Mouse (Mus musculus) heart, embryonic 11.5 days (tissue): Measurements from ENCODE around the gene Smco2. TPM values are rescaled to one million over a fixed set of nuclear protein-coding genes. Genes with fewer than 3 reads are reported as not detected.
A peak's percentile ranks its signal among the peaks of the same experiment; 100 is the strongest.

Experiments used
- ATAC-seq: fragments of 200-750 bp; cut with Nextera tagmentation; replicated peaks from 2 replicates; pipeline ENCODE4 v1.8.0; 2017; ENCODE audit warnings: moderate library complexity; ENCODE audit not compliant: insufficient number of reproducible peaks, low FRiP score, low TSS enrichment
- H3K27ac ChIP-seq: fragments of 300-500 bp; sonication (generic); 2 replicates; pipeline ENCODE4 v1.5.1; 2014; ENCODE audit warnings: mild to moderate bottlenecking, low read depth, low read length
- H3K27me3 ChIP-seq: fragments of 300-500 bp; sonication (generic); 2 replicates; pipeline ENCODE4 v1.6.1; 2014; ENCODE audit warnings: mild to moderate bottlenecking, low read length, mixed read lengths; ENCODE audit not compliant: control insufficient read depth, insufficient read depth
- H3K36me3 ChIP-seq: fragments of 300-500 bp; sonication (generic); 2 replicates; pipeline ENCODE4 v1.6.1; 2014; ENCODE audit warnings: mild to moderate bottlenecking, low read length, moderate library complexity, mixed read lengths; ENCODE audit not compliant: control insufficient read depth, insufficient read depth
- H3K4me1 ChIP-seq: fragments of 300-500 bp; sonication (generic); 2 replicates; pipeline ENCODE4 v1.6.1; 2014; ENCODE audit warnings: low read length; ENCODE audit not compliant: control insufficient read depth, insufficient read depth
- H3K4me2 ChIP-seq: fragments of 300-500 bp; sonication (generic); 2 replicates; pipeline ENCODE4 v1.6.1; 2014; ENCODE audit warnings: mild to moderate bottlenecking, moderate library complexity
- H3K4me3 ChIP-seq: fragments of 300-500 bp; sonication (generic); 2 replicates; pipeline ENCODE4 v1.5.1; 2014; ENCODE audit warnings: low read depth, low read length
- H3K9ac ChIP-seq: fragments of 300-500 bp; sonication (generic); 2 replicates; pipeline ENCODE4 v1.6.1; 2014; ENCODE audit warnings: mild to moderate bottlenecking, low read depth, low read length, moderate library complexity
- H3K9me3 ChIP-seq: fragments of 300-500 bp; sonication (generic); replicated peaks from 2 replicates; pipeline ENCODE4 v1.6.1; 2016; ENCODE audit warnings: low read length; ENCODE audit not compliant: control insufficient read depth
- WGBS: fragments of 180-500 bp; shearing (Covaris S2); extraction: QIAGEN DNeasy Blood & Tissue Kit; methylation state at CpG from one replicate; pipeline ENCODE4 v1.1.7; 2014; ENCODE audit not compliant: insufficient replicate concordance; 5-methylcytosine and 5-hydroxymethylcytosine counted together
- polyA plus RNA-seq: library from polyadenylated mRNA; unstranded; fragments of >200 nt; fragmentation: Nextera tagmentation; extraction: Ambion mirVana; gene quantifications from 2 replicates; pipeline ENCODE4 v1.2.1, GENCODE M21; 2014

Smco2 gene
- polyA plus RNA-seq, 1 experiment from 2014 or later: not detected

GRCm38 (mm10) chr6:146833485-146834314 is 16.2 kb upstream of the Smco2 start:
- no peaks in the 10 kb centered on the region for H3K9me3 ChIP-seq
- H3K27ac ChIP-seq: no peak overlapping the region
- no peaks in the 10 kb centered on the region for H3K27me3 ChIP-seq
- H3K4me1 ChIP-seq: peaks cover 12% of the 10 kb centered on the region
- no peak overlapping the region for H3K9ac ChIP-seq
- H3K36me3 ChIP-seq: no peaks in the 10 kb centered on the region
- ATAC-seq: no peak
- H3K4me2 ChIP-seq: no peak overlapping the region
- H3K4me3 ChIP-seq: no peak overlapping the region
- whole genome bisulfite sequencing: 56% methylated on average over 6 of the region's 6 CpGs

- Histone ChIP-seq H3K27ac (no peak overlapping the region), H3K9me3 (no peaks in the 10 kb centered on the region), H3K4me1 (peaks cover 12% of the 10 kb centered on the region), H3K9ac (no peak overlapping the region), H3K4me3 (no peak overlapping the region), H3K4me2 (no peak overlapping the region), H3K36me3 (no peaks in the 10 kb centered on the region), H3K27me3 (no peaks in the 10 kb centered on the region)
- WGBS: 76% methylated on average over 3 of the region's 3 CpGs
- no peak for ATAC-seq
Observed at GRCm38 (mm10) chr6:146834342-146834741, 15.6 kb upstream of the Smco2 start.

- no peak for ATAC-seq
- Histone ChIP-seq H3K9ac (no peak overlapping the region), H3K4me3 (no peak overlapping the region), H3K27ac (peak overlapping the region; percentile 73), H3K36me3 (no peaks in the 10 kb centered on the region), H3K9me3 (no peaks in the 10 kb centered on the region), H3K4me2 (no peak overlapping the region), H3K27me3 (no peaks in the 10 kb centered on the region), H3K4me1 (peaks cover 12% of the 10 kb centered on the region)
- whole genome bisulfite sequencing: 9% methylated on average over 4 of the region's 4 CpGs
Observed at GRCm38 (mm10) chr6:146835784-146836183, 14.1 kb upstream of the Smco2 start.

GRCm38 (mm10) chr6:146837316-146837715 is 12.6 kb upstream of the Smco2 start:
- 51% methylated on average over 7 of the region's 7 CpGs for WGBS
- peaks cover 12% of the 10 kb centered on the region for H3K4me1 ChIP-seq
- H3K4me2 ChIP-seq: no peak overlapping the region
- no peak overlapping the region for H3K27ac ChIP-seq
- no peak for ATAC-seq
- no peaks in the 10 kb centered on the region for H3K9me3 ChIP-seq
- H3K36me3 ChIP-seq: no peaks in the 10 kb centered on the region
- no peak overlapping the region for H3K4me3 ChIP-seq
- no peak overlapping the region for H3K9ac ChIP-seq
- H3K27me3 ChIP-seq: no peaks in the 10 kb centered on the region

GRCm38 (mm10) chr6:146838366-146838765 is 11.5 kb upstream of the Smco2 start:
- Histone ChIP-seq H3K4me2 (no peak overlapping the region), H3K9me3 (no peaks in the 10 kb centered on the region), H3K27me3 (no peaks in the 10 kb centered on the region), H3K4me3 (no peak overlapping the region), H3K36me3 (no peaks in the 10 kb centered on the region), H3K4me1 (peaks cover 17% of the 10 kb centered on the region), H3K27ac (no peak overlapping the region), H3K9ac (no peak overlapping the region)
- no peak for ATAC-seq
- WGBS: 88% methylated on average over 5 of the region's 5 CpGs

GRCm38 (mm10) chr6:146838863-146839262 is 11.0 kb upstream of the Smco2 start:
- Histone ChIP-seq H3K27me3 (no peaks in the 10 kb centered on the region), H3K27ac (no peak overlapping the region), H3K9ac (no peak overlapping the region), H3K4me3 (no peak overlapping the region), H3K4me2 (no peak overlapping the region), H3K4me1 (peaks cover 17% of the 10 kb centered on the region), H3K9me3 (no peaks in the 10 kb centered on the region), H3K36me3 (no peaks in the 10 kb centered on the region)
- 79% methylated on average over 4 of the region's 4 CpGs for WGBS
- ATAC-seq: no peak

- no peak overlapping the region for H3K4me3 ChIP-seq
- peaks cover 9% of the 10 kb centered on the region for H3K4me1 ChIP-seq
- H3K27ac ChIP-seq: no peak overlapping the region
- H3K36me3 ChIP-seq: no peaks in the 10 kb centered on the region
- no peak overlapping the region for H3K9ac ChIP-seq
- WGBS: 39% methylated on average over 6 of the region's 6 CpGs
- H3K9me3 ChIP-seq: no peaks in the 10 kb centered on the region
- no peaks in the 10 kb centered on the region for H3K27me3 ChIP-seq
- ATAC-seq: peak; percentile 19; the same call in 1 of the 2 replicates
- H3K4me2 ChIP-seq: no peak overlapping the region
Observed at GRCm38 (mm10) chr6:146844867-146845266, 5.0 kb upstream of the Smco2 start.

GRCm38 (mm10) chr6:146845347-146845746 is 4.6 kb upstream of the Smco2 start:
- no peak overlapping the region for H3K4me2 ChIP-seq
- peaks cover 9% of the 10 kb centered on the region for H3K4me1 ChIP-seq
- no peaks in the 10 kb centered on the region for H3K27me3 ChIP-seq
- H3K27ac ChIP-seq: no peak overlapping the region
- WGBS: 72% methylated on average over 5 of the region's 5 CpGs
- H3K9me3 ChIP-seq: no peaks in the 10 kb centered on the region
- H3K9ac ChIP-seq: no peak overlapping the region
- ATAC-seq: no peak
- H3K4me3 ChIP-seq: no peak overlapping the region
- H3K36me3 ChIP-seq: no peaks in the 10 kb centered on the region
